ENCODE assay signal across 8 mouse cellular contexts in the genomic region with DNA sequence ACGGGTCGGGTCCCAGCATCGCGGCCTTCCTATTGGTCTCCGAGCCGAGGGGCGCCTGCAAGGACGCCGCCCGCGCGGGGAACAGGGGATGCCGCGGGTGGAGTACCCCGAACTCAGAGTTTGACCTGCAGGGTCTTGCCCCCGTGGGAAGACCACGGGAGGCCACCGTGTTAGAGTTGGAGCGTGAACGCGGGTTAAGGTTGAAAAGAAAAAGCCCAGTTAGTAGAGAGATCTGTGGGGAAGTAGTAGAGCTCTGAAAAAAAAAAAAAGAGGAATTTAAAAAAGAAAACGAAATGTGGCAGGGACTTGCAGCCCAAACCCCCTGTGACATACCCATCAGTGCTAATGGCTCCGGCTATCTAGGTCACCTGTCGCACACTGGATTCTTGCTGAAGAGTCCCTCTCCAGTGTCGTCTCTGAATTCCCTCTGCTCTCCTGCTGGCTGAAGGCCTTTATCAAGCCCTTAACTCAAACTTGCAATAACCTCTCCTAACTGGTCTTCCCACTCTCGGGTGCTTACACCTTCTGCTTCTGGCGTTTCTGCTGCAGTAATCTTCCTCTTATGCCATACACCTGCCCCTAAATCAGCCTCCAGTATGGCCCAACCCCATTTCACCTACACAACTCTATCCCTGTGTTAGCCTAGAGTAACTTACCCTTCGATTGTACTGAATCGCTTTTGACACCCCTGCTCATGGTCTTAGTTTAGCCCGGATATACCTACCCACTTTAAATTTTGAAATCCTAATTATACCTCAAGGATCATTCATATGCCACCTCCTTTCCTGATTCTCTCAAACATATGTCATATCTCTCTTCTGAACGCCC. TPM values are rescaled to one million over a fixed set of nuclear protein-coding genes. Genes with fewer than 3 reads are reported as not detected.
DNase-seq lines count a peak whose midpoint lies in the region; ATAC-seq and TF ChIP-seq lines count a peak whose summit lies in the region.

No protein-coding gene starts in this region.

- no peaks in the 10 kb centered on the region for H3K9me3 ChIP-seq in heart, embryonic 11.5 days (replicated peaks; ENCODE audit: control insufficient read depth, low read length)
- H3K9me3 ChIP-seq in ES-E14 (ENCODE audit: control insufficient read depth, insufficient read depth, low read depth, low read length) = no peaks in the 10 kb centered on the region
- no peaks in the 10 kb centered on the region for H3K9me3 ChIP-seq in forebrain, embryonic 11.5 days (ENCODE audit: control insufficient read depth, low read length)

- peak overlapping the region; percentile 82 for H3K27ac ChIP-seq in heart, embryonic 11.5 days (ENCODE audit: low read depth, low read length)
- H3K27ac ChIP-seq in ES-E14 (ENCODE audit: insufficient read depth, low read depth, low read length, poor library complexity, severe bottlenecking) = no peak overlapping the region; the same call in 1 of the 2 replicates
- peak overlapping the region; percentile 83 for H3K27ac ChIP-seq in forebrain, embryonic 11.5 days (ENCODE audit: low read depth, low read length)
- H3K27ac ChIP-seq in liver, adult 2 months (replicated peaks; ENCODE audit: insufficient read depth, low read depth, low read length) = peak overlapping the region; percentile 95
- H3K27ac ChIP-seq in small intestine, adult 2 months (ENCODE audit: insufficient read depth, low read depth, low read length) = peak overlapping the region; percentile 67

- no peaks in the 10 kb centered on the region for H3K27me3 ChIP-seq in heart, embryonic 11.5 days (ENCODE audit: control insufficient read depth, insufficient read depth, low read length)
- no peaks in the 10 kb centered on the region for H3K27me3 ChIP-seq in forebrain, embryonic 11.5 days (ENCODE audit: control insufficient read depth, insufficient read depth, low read length)
- H3K27me3 ChIP-seq in liver, adult 2 months (ENCODE audit: control insufficient read depth, insufficient read depth, low read length) = no peaks in the 10 kb centered on the region
- no peaks in the 10 kb centered on the region for H3K27me3 ChIP-seq in small intestine, adult 2 months (ENCODE audit: control insufficient read depth, insufficient read depth, low read length)

- H3K4me3 ChIP-seq in heart, embryonic 11.5 days (ENCODE audit: low read depth, low read length) = peak overlapping the region; percentile 93
- peak overlapping the region; percentile 47 to 65 for H3K4me3 ChIP-seq in ES-E14 (ENCODE audit: insufficient read depth in 1 of 2, low read depth in 1 of 2, low read length in 2 of 2, poor library complexity in 1 of 2, severe bottlenecking in 1 of 2)
- H3K4me3 ChIP-seq in forebrain, embryonic 11.5 days (ENCODE audit: low read depth, low read length) = peak overlapping the region; percentile 95
- H3K4me3 ChIP-seq in liver, adult 2 months (ENCODE audit: insufficient read depth, low read depth, low read length) = peak overlapping the region; percentile 74
- H3K4me3 ChIP-seq in small intestine, adult 2 months (ENCODE audit: low read depth, low read length) = peak overlapping the region; percentile 88

- H3K9ac ChIP-seq in heart, embryonic 11.5 days (ENCODE audit: low read depth, low read length) = peak overlapping the region; percentile 74
- H3K9ac ChIP-seq in ES-E14 (ENCODE audit: insufficient read depth, low read depth, low read length, poor library complexity, severe bottlenecking) = peak overlapping the region; percentile 49; the same call in 1 of the 2 replicates
- H3K9ac ChIP-seq in forebrain, embryonic 11.5 days (ENCODE audit: low read length) = peak overlapping the region; percentile 54
- peak overlapping the region; percentile 72 for H3K9ac ChIP-seq in liver, adult 2 months (ENCODE audit: low read depth, low read length)

- peaks cover 16% of the 10 kb centered on the region; the same call in 1 of the 2 replicates for H3K79me2 ChIP-seq in liver, adult 2 months (ENCODE audit: control insufficient read depth, insufficient read depth, low read length)

- peaks cover 20% of the 10 kb centered on the region for H3K4me1 ChIP-seq in heart, embryonic 11.5 days (ENCODE audit: control insufficient read depth, insufficient read depth, low read length)
- H3K4me1 ChIP-seq in ES-E14 (ENCODE audit: control insufficient read depth in 2 of 2, insufficient read depth in 2 of 2, low read length in 2 of 2, poor library complexity in 1 of 2) = peaks cover 13 to 20% of the 10 kb centered on the region in 2 experiments
- peaks cover 17% of the 10 kb centered on the region; the same call in 1 of the 2 replicates for H3K4me1 ChIP-seq in forebrain, embryonic 11.5 days (replicated peaks; ENCODE audit: control insufficient read depth, insufficient read depth, low read length)
- H3K4me1 ChIP-seq in liver, adult 2 months (ENCODE audit: control insufficient read depth, insufficient read depth, low read length) = peaks cover 17% of the 10 kb centered on the region
- peaks cover 5% of the 10 kb centered on the region; the same call in 1 of the 2 replicates for H3K4me1 ChIP-seq in small intestine, adult 2 months (ENCODE audit: control insufficient read depth, insufficient read depth, insufficient read length, low read length)

- H3K36me3 ChIP-seq in heart, embryonic 11.5 days (ENCODE audit: control insufficient read depth, insufficient read depth, low read length) = no peaks in the 10 kb centered on the region; the same call in 1 of the 2 replicates
- H3K36me3 ChIP-seq in ES-E14 (ENCODE audit: control insufficient read depth, insufficient read depth, low read length, poor library complexity, severe bottlenecking) = peaks cover 6% of the 10 kb centered on the region
- H3K36me3 ChIP-seq in forebrain, embryonic 11.5 days (ENCODE audit: control insufficient read depth, insufficient read depth, low read length) = no peaks in the 10 kb centered on the region
- H3K36me3 ChIP-seq in liver, adult 2 months (ENCODE audit: control insufficient read depth, insufficient read depth, low read length) = peaks cover 9% of the 10 kb centered on the region
- peaks cover 4% of the 10 kb centered on the region for H3K36me3 ChIP-seq in small intestine, adult 2 months (ENCODE audit: control insufficient read depth, insufficient read depth, low read length)

- no peak for ATAC-seq in heart, embryonic 11.5 days (replicated peaks; ENCODE audit: insufficient number of reproducible peaks, low FRiP score, low TSS enrichment)
- ATAC-seq in forebrain, embryonic 11.5 days (replicated peaks; ENCODE audit: low FRiP score) = no peak; the same call in 1 of the 2 replicates

- 13% methylated on average over 31 of the region's 31 CpGs for WGBS in heart, embryonic 11.5 days (ENCODE audit: insufficient replicate concordance)
- WGBS in forebrain, embryonic 11.5 days = 14% methylated on average over 31 of the region's 31 CpGs
- 13% methylated on average over 31 of the region's 31 CpGs for WGBS in liver, adult 2 months
- WGBS in small intestine, adult 2 months = 11% methylated on average over 31 of the region's 31 CpGs

- in situ Hi-C loops in ES-E14 (cut with MboI; ENCODE audit: low sequenced_read_pairs in 2 of 2, unreplicated experiment in 2 of 2) = no loop called here

- peak overlapping the region; percentile 71 for H3K4me2 ChIP-seq in heart, embryonic 11.5 days
- peak overlapping the region; percentile 77 for H3K4me2 ChIP-seq in forebrain, embryonic 11.5 days (ENCODE audit: low read depth, low read length, severe bottlenecking)

- TF ChIP-seq POLR2A in liver, adult 2 months (IDR thresholded peaks at IDR 0.05; ENCODE audit: extremely low read depth, insufficient read depth, low read length) = 0 out of 2 replicates have a peak, but pooled peaks have one; percentile 18
- TF ChIP-seq POLR2A in small intestine, adult 2 months (IDR thresholded peaks at IDR 0.05; ENCODE audit: low read depth, low read length) = no peak; the same call in 1 of the 2 replicates

- no peak for DNase-seq in heart, adult 11 months
- DNase-seq in ES-E14 (ENCODE audit: low read depth, low spot score) = no peak
- peak; percentile 55 for DNase-seq in forebrain, embryonic 11.5 days (ENCODE audit: low spot score)
- DNase-seq in liver, adult 2 months (ENCODE audit: extremely low read depth, low read depth, low spot score) = peak; percentile 55
- no peak for DNase-seq in spleen, postnatal 4 days (ENCODE audit: low spot score in 2 of 2)
- no peak for DNase-seq in right cerebral cortex, postnatal 36 days (ENCODE audit: low spot score in 2 of 2)

- no peak for TF ChIP-seq CTCF in liver, adult 2 months (IDR thresholded peaks at IDR 0.05; ENCODE audit: low read depth, low read length)
- TF ChIP-seq CTCF in small intestine, adult 2 months (IDR thresholded peaks at IDR 0.05; ENCODE audit: extremely low read depth, insufficient read length, insufficient replicate concordance, low read depth, low read length) = no peak

TF ChIP-seq in ES-E14, 5 proteins besides CTCF, POLR2A, EP300 and RAD21:
- no peak for TF ChIP-seq HCFC1 (IDR thresholded peaks at IDR 0.05; ENCODE audit: borderline replicate concordance, insufficient read depth, low read length)
- TF ChIP-seq ZC3H11A (IDR thresholded peaks at IDR 0.05; ENCODE audit: borderline replicate concordance, low read depth, low read length) = 0 out of 2 replicates have a peak, but pooled peaks have one; percentile 15
- TF ChIP-seq ZNF384 (IDR thresholded peaks at IDR 0.05; ENCODE audit: low read depth, low read length) = peak; percentile 29; the same call in 1 of the 2 replicates
- TF ChIP-seq CHD2 (IDR thresholded peaks at IDR 0.05; ENCODE audit: low read depth, low read length) = 0 out of 2 replicates have a peak, but pooled peaks have one; percentile 5
- TF ChIP-seq MAFK (IDR thresholded peaks at IDR 0.05; ENCODE audit: insufficient read depth, low read depth, low read length) = no peak

RNA-seq across cellular contexts. Expression of a gene that starts 0.6 kb away (rescaled TPM):
- polyA plus RNA-seq in heart, embryonic 11.5 days (2014; fragmentation: Nextera tagmentation; extraction: Ambion mirVana) = 51.3 and 69.5 TPM in 2 replicates
- 143 and 202 TPM in 2 replicates for total RNA-seq in ES-E14 (2012; rRNA removed)
- 189 and 190 TPM in 2 replicates for polyA plus RNA-seq in forebrain, embryonic 11.5 days (2014; fragmentation: Nextera tagmentation; extraction: Ambion mirVana)
- 126 and 178 TPM in 2 replicates for total RNA-seq in liver, adult 2 months (2014; rRNA removed)
- polyA plus RNA-seq in liver, adult 2 months (2012; rRNA removed) = 21.4 and 23.5 TPM in 2 replicates
- polyA plus RNA-seq in small intestine, adult 2 months (2012; rRNA removed) = 12.0 and 21.6 TPM in 2 replicates

Comparison
In these comparisons a context has a peak if more than half of its experiments do, and no peak if none do; other contexts are left out.
1. DNase-seq: peak in forebrain, embryonic 11.5 days (single experiment) and liver, adult 2 months (single experiment); none in heart, adult 11 months (single experiment), ES-E14 (single experiment), spleen, postnatal 4 days (0 of 2) and right cerebral cortex, postnatal 36 days (0 of 2).
2. Peak in every context shown above with its lines, with median percentiles within 50 percentile points of each other: H3K4me3 ChIP-seq and H3K9ac ChIP-seq.